Mouse (Mus musculus) lung, embryonic 16.5 days (tissue): Measurements from ENCODE around the gene Tm4sf19. TPM values are rescaled to one million over a fixed set of nuclear protein-coding genes. Genes with fewer than 3 reads are reported as not detected.

Source experiments
- ATAC-seq: fragments of 200-750 bp; cut with Nextera tagmentation; 2 replicates; pipeline ENCODE4 v1.8.0; 2017; ENCODE audit warnings: low read depth, mild to moderate bottlenecking, moderate library complexity
- H3K27ac ChIP-seq: fragments of 300-500 bp; sonication (generic); 2 replicates; pipeline ENCODE4 v1.5.1; 2014; ENCODE audit warnings: mild to moderate bottlenecking, control low read depth, low read length
- H3K27me3 ChIP-seq: fragments of 300-500 bp; sonication (generic); 2 replicates; pipeline ENCODE4 v1.6.1; 2014; ENCODE audit warnings: low read depth, low read length, mixed read lengths; ENCODE audit not compliant: control insufficient read depth, insufficient read depth
- H3K36me3 ChIP-seq: fragments of 300-500 bp; sonication (generic); 2 replicates; pipeline ENCODE4 v1.6.1; 2014; ENCODE audit warnings: low read length; ENCODE audit not compliant: control insufficient read depth, insufficient read depth
- H3K4me1 ChIP-seq: fragments of 300-500 bp; sonication (generic); replicated peaks from 2 replicates; pipeline ENCODE4 v1.6.1; 2014; ENCODE audit warnings: low read length, mixed read lengths; ENCODE audit not compliant: control insufficient read depth, insufficient read depth
- H3K4me2 ChIP-seq: fragments of 300-500 bp; sonication (generic); 2 replicates; pipeline ENCODE4 v1.6.1; 2014; ENCODE audit warnings: low read depth, low read length, control low read depth
- H3K4me3 ChIP-seq: fragments of 300-500 bp; sonication (generic); 2 replicates; pipeline ENCODE4 v1.5.1; 2014; ENCODE audit warnings: mild to moderate bottlenecking, low read length, control low read depth
- H3K9ac ChIP-seq: fragments of 300-500 bp; sonication (generic); 2 replicates; pipeline ENCODE4 v1.6.1; 2014; ENCODE audit warnings: low read length, control low read depth
- H3K9me3 ChIP-seq: fragments of 300-500 bp; sonication (generic); 2 replicates; pipeline ENCODE4 v1.6.1; 2016; ENCODE audit warnings: low read length; ENCODE audit not compliant: control insufficient read depth
- WGBS: fragments of 180-500 bp; shearing (Covaris S2); extraction: QIAGEN DNeasy Blood & Tissue Kit; methylation state at CpG from one replicate; pipeline ENCODE4 v1.1.7; 2014; 5-methylcytosine and 5-hydroxymethylcytosine counted together
- polyA plus RNA-seq: library from polyadenylated mRNA; unstranded; fragments of >200 nt; fragmentation: Nextera tagmentation; extraction: Ambion mirVana; gene quantifications from 2 replicates; pipeline ENCODE4 v1.2.1, GENCODE M21; 2015

Tm4sf19 gene
- polyA plus RNA-seq = not detected in 2 replicates

- Histone ChIP-seq H3K4me3 (no peak within 1 kb of the TSS), H3K27ac (no peak within 1 kb of the TSS), H3K9me3 (no peaks in the 10 kb centered on the region), H3K36me3 (no peaks in the 10 kb centered on the region), H3K4me2 (no peak within 1 kb of the TSS), H3K9ac (no peak within 1 kb of the TSS), H3K27me3 (no peaks in the 10 kb centered on the region), H3K4me1 (no peaks in the 10 kb centered on the region; the same call in 1 of the 2 replicates)
- no peak for ATAC-seq
- 57% methylated on average over 7 of the region's 7 CpGs for WGBS
Observed at GRCm38 (mm10) chr16:32400267-32400666, at the start of gene Tm4sf19. Gene Tm4sf19, plus strand, starts transcription at chr16:32400506.

- Histone ChIP-seq H3K9me3 (no peaks in the 10 kb centered on the region), H3K27me3 (no peaks in the 10 kb centered on the region), H3K4me3 (no peak overlapping the region), H3K36me3 (peaks cover 15% of the 10 kb centered on the region), H3K4me1 (no peaks in the 10 kb centered on the region), H3K27ac (no peak overlapping the region), H3K9ac (no peak overlapping the region), H3K4me2 (no peak overlapping the region)
- 60% methylated on average over 3 of the region's 3 CpGs for WGBS
- ATAC-seq = no peak
Observed at GRCm38 (mm10) chr16:32350776-32351175, 49.5 kb upstream of the Tm4sf19 start.

- H3K9me3 ChIP-seq = no peaks in the 10 kb centered on the region
- ATAC-seq = no peak
- no peaks in the 10 kb centered on the region for H3K4me1 ChIP-seq
- H3K36me3 ChIP-seq = peaks cover 6% of the 10 kb centered on the region; the same call in 1 of the 2 replicates
- no peak overlapping the region for H3K9ac ChIP-seq
- no peak overlapping the region for H3K4me2 ChIP-seq
- H3K27ac ChIP-seq = no peak overlapping the region
- WGBS = 77% methylated on average over 2 of the region's 2 CpGs
- no peak overlapping the region for H3K4me3 ChIP-seq
- no peaks in the 10 kb centered on the region for H3K27me3 ChIP-seq
Observed at GRCm38 (mm10) chr16:32363530-32363929, 36.8 kb upstream of the Tm4sf19 start.

GRCm38 (mm10) chr16:32371351-32371750, 29.0 kb upstream of the Tm4sf19 start:
- H3K4me3 ChIP-seq = no peak overlapping the region
- H3K4me1 ChIP-seq = no peaks in the 10 kb centered on the region
- peaks cover 18% of the 10 kb centered on the region for H3K36me3 ChIP-seq
- 81% methylated on average over 4 of the region's 4 CpGs for WGBS
- no peak for ATAC-seq
- no peaks in the 10 kb centered on the region for H3K9me3 ChIP-seq
- H3K27ac ChIP-seq = no peak overlapping the region
- no peak overlapping the region for H3K4me2 ChIP-seq
- H3K9ac ChIP-seq = no peak overlapping the region
- no peaks in the 10 kb centered on the region for H3K27me3 ChIP-seq

GRCm38 (mm10) chr16:32379575-32379974, 20.7 kb upstream of the Tm4sf19 start:
- Histone ChIP-seq H3K4me1 (no peaks in the 10 kb centered on the region), H3K27me3 (no peaks in the 10 kb centered on the region), H3K9me3 (no peaks in the 10 kb centered on the region), H3K4me2 (no peak overlapping the region), H3K36me3 (peaks cover 55% of the 10 kb centered on the region), H3K4me3 (no peak overlapping the region), H3K27ac (no peak overlapping the region), H3K9ac (no peak overlapping the region)
- ATAC-seq = no peak
- 100% methylated on average over 2 of the region's 2 CpGs for WGBS

GRCm38 (mm10) chr16:32382901-32383300, 17.4 kb upstream of the Tm4sf19 start:
- no peak overlapping the region for H3K27ac ChIP-seq
- ATAC-seq = no peak
- H3K4me2 ChIP-seq = no peak overlapping the region
- no peak overlapping the region for H3K4me3 ChIP-seq
- H3K4me1 ChIP-seq = no peaks in the 10 kb centered on the region
- peaks cover 43% of the 10 kb centered on the region for H3K36me3 ChIP-seq
- no peaks in the 10 kb centered on the region for H3K27me3 ChIP-seq
- H3K9me3 ChIP-seq = no peaks in the 10 kb centered on the region
- no peak overlapping the region for H3K9ac ChIP-seq

- WGBS = 75% methylated on average over 2 of the region's 2 CpGs
Observed at GRCm38 (mm10) chr16:32384885-32385284, 15.4 kb upstream of the Tm4sf19 start.

GRCm38 (mm10) chr16:32386826-32387225, 13.5 kb upstream of the Tm4sf19 start:
- Histone ChIP-seq H3K27me3 (no peaks in the 10 kb centered on the region), H3K4me1 (no peaks in the 10 kb centered on the region), H3K27ac (no peak overlapping the region), H3K4me2 (no peak overlapping the region), H3K9me3 (no peaks in the 10 kb centered on the region), H3K9ac (no peak overlapping the region), H3K4me3 (no peak overlapping the region), H3K36me3 (peaks cover 19% of the 10 kb centered on the region)
- no peak for ATAC-seq
- WGBS = 65% methylated on average over 3 of the region's 3 CpGs

More at GRCm38 (mm10) chr16:32384885-32385284, 15.4 kb upstream of the Tm4sf19 start:
- Histone ChIP-seq H3K4me1 (no peaks in the 10 kb centered on the region), H3K27me3 (no peaks in the 10 kb centered on the region), H3K27ac (no peak overlapping the region), H3K9ac (no peak overlapping the region), H3K9me3 (no peaks in the 10 kb centered on the region), H3K36me3 (peaks cover 27% of the 10 kb centered on the region), H3K4me3 (no peak overlapping the region), H3K4me2 (no peak overlapping the region)
- no peak for ATAC-seq

- no peak overlapping the region for H3K4me3 ChIP-seq
- H3K9me3 ChIP-seq = no peaks in the 10 kb centered on the region
- no peak overlapping the region for H3K27ac ChIP-seq
- no peaks in the 10 kb centered on the region for H3K4me1 ChIP-seq
- no peak overlapping the region for H3K4me2 ChIP-seq
- H3K36me3 ChIP-seq = peaks cover 11% of the 10 kb centered on the region
- no peak overlapping the region for H3K9ac ChIP-seq
- ATAC-seq = no peak
- no peaks in the 10 kb centered on the region for H3K27me3 ChIP-seq
Observed at GRCm38 (mm10) chr16:32389049-32389448, 11.3 kb upstream of the Tm4sf19 start.

- Histone ChIP-seq H3K36me3 (peaks cover 9% of the 10 kb centered on the region), H3K27me3 (no peaks in the 10 kb centered on the region), H3K4me1 (no peaks in the 10 kb centered on the region), H3K9me3 (no peaks in the 10 kb centered on the region), H3K27ac (no peak overlapping the region), H3K4me3 (no peak overlapping the region), H3K4me2 (no peak overlapping the region), H3K9ac (no peak overlapping the region)
- WGBS = 66% methylated on average over 3 of the region's 3 CpGs
- no peak for ATAC-seq
Observed at GRCm38 (mm10) chr16:32389841-32390240, 10.5 kb upstream of the Tm4sf19 start.
